Mouse (Mus musculus): ENCODE data around the gene Wdr70. TPM values are rescaled to one million over a fixed set of nuclear protein-coding genes. Genes with fewer than 3 reads are reported as not detected.

The Wdr70 gene
- polyA plus RNA-seq, 1 experiment from 2014 or later, result 21.7 TPM

- 55% methylated on average over 6 of the region's 6 CpGs for WGBS
- no peak for ATAC-seq
- TF ChIP-seq CTCF (IDR thresholded peaks at IDR 0.05; ENCODE audit: low read depth), result no peak
Measured at GRCm38 (mm10) chr15:7823886-7824285, 275.1 kb downstream of the Wdr70 start.

More at GRCm38 (mm10) chr15:7823886-7824285, 275.1 kb downstream of the Wdr70 start:
- no peaks in the 10 kb centered on the region for H3K27me3 ChIP-seq (replicated peaks; ENCODE audit: control insufficient read depth, insufficient read depth, low read length)
- H3K9ac ChIP-seq (ENCODE audit: low read depth, low read length), result no peak overlapping the region
- H3K4me1 ChIP-seq (replicated peaks; ENCODE audit: control insufficient read depth, insufficient read depth, low read length), result no peaks in the 10 kb centered on the region
- no peak overlapping the region for H3K4me3 ChIP-seq (ENCODE audit: low read depth, low read length)
- no peaks in the 10 kb centered on the region for H3K36me3 ChIP-seq (ENCODE audit: control insufficient read depth, insufficient read depth)
- H3K4me2 ChIP-seq (replicated peaks; ENCODE audit: low read depth), result no peak overlapping the region
- no peak overlapping the region for H3K27ac ChIP-seq (ENCODE audit: low read depth, low read length)
- no peaks in the 10 kb centered on the region for H3K9me3 ChIP-seq (ENCODE audit: control insufficient read depth)

Small RNA genes within 50 kb of the gene (microRNA-seq; reads per million reads assigned to microRNA genes)
- not detected for gene Gm27529

Other genes starting within 250 kb of the Wdr70 start
- 3.3 and 3.5 TPM in 2 replicates for gene Nup155, start 10.1 kb upstream of the Wdr70 start, polyA plus RNA-seq (2015; fragmentation: Nextera tagmentation; extraction: Ambion mirVana)
- gene Cplane1, start 69.9 kb upstream of the Wdr70 start, polyA plus RNA-seq (2015; fragmentation: Nextera tagmentation; extraction: Ambion mirVana), result 1.9 and 2.2 TPM in 2 replicates

All from intestine, postnatal 0 days (tissue).